ENCODE assay signal across 19 mouse cellular contexts in the genomic region with DNA sequence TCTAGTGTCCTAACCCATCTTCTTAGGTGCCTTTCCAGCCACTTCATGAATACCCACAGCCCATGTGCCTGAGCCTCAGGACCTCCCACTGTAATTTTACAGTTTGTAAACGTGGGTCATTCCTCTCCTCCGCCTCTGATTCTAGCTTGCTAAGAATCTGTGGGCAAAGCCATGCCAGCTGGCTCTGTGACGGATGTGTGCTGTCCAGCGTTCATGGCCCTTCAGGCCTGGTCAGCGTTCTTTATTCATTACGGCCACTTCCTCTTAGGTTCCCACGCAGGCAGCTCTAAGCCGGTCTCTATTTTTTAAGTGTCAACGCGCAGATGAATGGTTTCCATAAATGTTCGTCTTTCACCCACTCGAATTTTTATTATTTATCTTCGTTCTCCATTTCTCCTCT.
DNase-seq lines count a peak whose midpoint lies in the region; ATAC-seq and TF ChIP-seq lines count a peak whose summit lies in the region.
"Had no signal": no experiment of that assay in that cellular context is flagged by ENCODE, and none has a peak within 500 bp of the region (broad histone marks: within the 10 kb centered on the region; RNA-seq: fewer than 3 reads in every experiment).

No protein-coding gene starts in this region.

- H3K36me3 ChIP-seq in forebrain, embryonic 10.5 days (replicated peaks), result no peaks in the 10 kb centered on the region
- no peaks in the 10 kb centered on the region for H3K36me3 ChIP-seq in forebrain, embryonic 16.5 days (ENCODE audit: control insufficient read depth, insufficient read depth)
- H3K36me3 ChIP-seq in lung, embryonic 14.5 days (ENCODE audit: insufficient read depth), result no peaks in the 10 kb centered on the region
- H3K36me3 ChIP-seq: forebrain, embryonic 12.5 days; liver, embryonic 12.5 days; midbrain, embryonic 15.5 days; stomach, embryonic 15.5 days had no signal

- no peak overlapping the region for H3K4me3 ChIP-seq in forebrain, embryonic 10.5 days
- H3K4me3 ChIP-seq in forebrain, embryonic 16.5 days (replicated peaks; ENCODE audit: low read length), result no peak overlapping the region
- H3K4me3 ChIP-seq in lung, embryonic 14.5 days (ENCODE audit: low read depth, low read length), result no peak overlapping the region
- H3K4me3 ChIP-seq in lung, adult 2 months (replicated peaks; ENCODE audit: extremely low read depth, low read depth, low read length), result no peak overlapping the region
- H3K4me3 ChIP-seq: forebrain, embryonic 12.5 days; liver, embryonic 12.5 days; midbrain, embryonic 15.5 days; stomach, embryonic 15.5 days had no signal

- WGBS in forebrain, embryonic 10.5 days, result 84% methylated on average over 13 of the region's 13 CpGs
- 81% methylated on average over 13 of the region's 13 CpGs for whole genome bisulfite sequencing in forebrain, embryonic 16.5 days
- 38% methylated on average over 13 of the region's 13 CpGs for WGBS in lung, embryonic 14.5 days
- WGBS in lung, adult 2 months, result 26% methylated on average over 13 of the region's 13 CpGs

- H3K4me1 ChIP-seq in forebrain, embryonic 10.5 days, result peaks cover 33% of the 10 kb centered on the region
- peaks cover 14% of the 10 kb centered on the region for H3K4me1 ChIP-seq in forebrain, embryonic 16.5 days (replicated peaks; ENCODE audit: control insufficient read depth, insufficient read depth, low read length)
- H3K4me1 ChIP-seq in lung, embryonic 14.5 days (ENCODE audit: insufficient read depth), result 0 out of 2 replicates have a peak, but pooled peaks cover 11% of the 10 kb centered on the region
- H3K4me1 ChIP-seq in lung, adult 2 months (ENCODE audit: control insufficient read depth, insufficient read depth, low read length), result no peaks in the 10 kb centered on the region; the same call in 1 of the 2 replicates
- H3K4me1 ChIP-seq: liver, embryonic 12.5 days; stomach, embryonic 15.5 days had no signal

- H3K27me3 ChIP-seq in forebrain, embryonic 10.5 days (ENCODE audit: poor library complexity, severe bottlenecking), result 0 out of 2 replicates have a peak, but pooled peaks cover 5% of the 10 kb centered on the region
- no peaks in the 10 kb centered on the region for H3K27me3 ChIP-seq in forebrain, embryonic 16.5 days (replicated peaks; ENCODE audit: control insufficient read depth, insufficient read depth, low read length)
- H3K27me3 ChIP-seq in lung, embryonic 14.5 days (ENCODE audit: insufficient read depth, low read length), result no peaks in the 10 kb centered on the region
- H3K27me3 ChIP-seq: forebrain, embryonic 12.5 days; liver, embryonic 12.5 days; midbrain, embryonic 15.5 days; stomach, embryonic 15.5 days had no signal

- no peak for TF ChIP-seq POLR2A in lung, adult 2 months (IDR thresholded peaks at IDR 0.05; ENCODE audit: borderline replicate concordance, extremely low read depth, low read depth, low read length)

- no peak for TF ChIP-seq CTCF in lung, embryonic 14.5 days (IDR thresholded peaks at IDR 0.05; ENCODE audit: low read depth)
- no peak for TF ChIP-seq CTCF in lung, adult 2 months (IDR thresholded peaks at IDR 0.05; ENCODE audit: insufficient read depth, low read length)

- ATAC-seq in forebrain, embryonic 16.5 days, result no peak
- peak; percentile 47; the same call in 1 of the 2 replicates for ATAC-seq in lung, embryonic 14.5 days (ENCODE audit: insufficient read depth)
- ATAC-seq: intestine, postnatal 0 days; liver, embryonic 12.5 days; midbrain, embryonic 15.5 days had no signal

- H3K4me2 ChIP-seq in forebrain, embryonic 16.5 days (ENCODE audit: low read length), result no peak overlapping the region
- H3K4me2 ChIP-seq in lung, embryonic 14.5 days, result no peak overlapping the region
- H3K4me2 ChIP-seq: forebrain, embryonic 12.5 days; heart, embryonic 11.5 days; hindbrain, embryonic 14.5 days; liver, embryonic 12.5 days; midbrain, embryonic 15.5 days; stomach, embryonic 15.5 days had no signal

- 0 out of 2 replicates have a peak overlapping the region, but pooled peaks have one; percentile 1 for H3K27ac ChIP-seq in forebrain, embryonic 10.5 days
- H3K27ac ChIP-seq in forebrain, embryonic 16.5 days (ENCODE audit: low read length), result no peak overlapping the region
- no peak overlapping the region; the same call in 1 of the 2 replicates for H3K27ac ChIP-seq in lung, embryonic 14.5 days (ENCODE audit: low read depth)
- H3K27ac ChIP-seq: forebrain, embryonic 12.5 days; hindbrain, embryonic 14.5 days; liver, embryonic 12.5 days; macrophage; midbrain, embryonic 15.5 days; stomach, embryonic 15.5 days had no signal

- no peak for DNase-seq in forebrain, embryonic 10.5 days (ENCODE audit: extremely low spot score, low spot score)
- peak; percentile 25 for DNase-seq in heart, postnatal 4 days
- DNase-seq in heart, adult 9 months (ENCODE audit: low spot score in 2 of 2), result no peak
- peak; percentile 65 for DNase-seq in lung, embryonic 14.5 days
- no peak for DNase-seq in lung, adult 2 months
- peak; percentile 13 for DNase-seq in lung, postnatal 14 days
- no peak for DNase-seq in ovary, postnatal 10 days (ENCODE audit: low spot score)
- DNase-seq: adrenal gland, postnatal 10 days; cerebellum, adult 11-12 months; cerebellum, postnatal 25 days had no signal

- no peak overlapping the region for H3K9ac ChIP-seq in forebrain, embryonic 16.5 days (replicated peaks; ENCODE audit: low read depth, low read length)
- no peak overlapping the region for H3K9ac ChIP-seq in lung, embryonic 14.5 days
- H3K9ac ChIP-seq: forebrain, embryonic 12.5 days; hindbrain, embryonic 14.5 days; liver, embryonic 12.5 days; midbrain, embryonic 15.5 days; stomach, embryonic 15.5 days had no signal

- no peaks in the 10 kb centered on the region for H3K9me3 ChIP-seq in forebrain, embryonic 10.5 days
- no peaks in the 10 kb centered on the region for H3K9me3 ChIP-seq in forebrain, embryonic 16.5 days (ENCODE audit: control insufficient read depth, low read length)
- H3K9me3 ChIP-seq in lung, embryonic 14.5 days (ENCODE audit: low read depth, low read length), result no peaks in the 10 kb centered on the region
- H3K9me3 ChIP-seq: forebrain, embryonic 12.5 days; liver, embryonic 12.5 days; midbrain, embryonic 15.5 days; stomach, embryonic 15.5 days had no signal

Comparison
In these comparisons a context has a peak if more than half of its experiments do, and no peak if none do; other contexts are left out.
1. DNase-seq: peak in heart, postnatal 4 days (single experiment), lung, embryonic 14.5 days (single experiment) and lung, postnatal 14 days (single experiment); none in forebrain, embryonic 10.5 days (single experiment), heart, adult 9 months (0 of 2), lung, adult 2 months (single experiment) and ovary, postnatal 10 days (single experiment).